Mouse (Mus musculus): Measurements from ENCODE around the gene Gm7030.
"Not testable (repeated sequence)": the region's sequence is repeated elsewhere in the genome, so short reads cannot be mapped to it uniquely, and the experiment has no call there.

Gene Gm7030

DNA sequence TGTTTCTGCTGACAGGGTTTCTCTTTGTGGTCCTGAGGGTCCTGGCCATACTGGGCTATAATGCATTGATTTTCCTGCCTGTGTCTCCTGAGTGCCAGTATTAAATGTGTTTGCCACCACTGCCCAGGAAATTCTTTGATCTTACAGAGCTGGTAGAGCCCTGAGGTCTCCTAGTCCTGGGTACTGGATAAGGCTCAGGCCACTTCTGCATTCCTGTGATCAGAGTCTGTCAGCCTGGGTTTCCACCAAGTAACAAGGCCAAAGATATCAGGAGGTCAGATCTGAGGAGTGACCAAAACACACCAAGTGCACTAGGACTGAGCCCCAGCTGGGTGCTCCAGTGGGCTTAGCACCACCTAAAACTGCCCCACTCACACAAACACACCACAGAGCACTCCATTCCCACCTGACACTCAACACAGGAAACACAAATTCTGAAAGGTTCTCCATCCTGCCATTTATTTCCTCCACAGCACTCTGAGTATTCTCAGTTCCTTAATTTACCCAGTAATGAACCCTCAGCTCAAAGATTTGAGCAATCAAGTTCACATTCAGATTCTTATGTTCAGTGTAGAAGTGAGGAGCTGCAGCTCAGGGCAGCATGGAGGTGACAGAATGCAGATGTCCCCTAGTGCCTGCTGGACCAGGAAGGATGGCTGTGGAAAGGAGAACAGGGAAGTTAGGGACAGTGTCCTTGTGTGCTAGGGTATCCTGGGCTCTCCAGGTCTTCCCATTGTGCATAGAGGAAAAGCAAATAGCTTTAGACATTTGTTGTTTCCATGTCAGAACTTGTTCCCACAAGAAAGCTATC is 6.4 kb upstream of the Gm7030 start:
- DNase-seq (ENCODE audit: low read depth, low spot score), result not testable (repeated sequence)

DNA sequence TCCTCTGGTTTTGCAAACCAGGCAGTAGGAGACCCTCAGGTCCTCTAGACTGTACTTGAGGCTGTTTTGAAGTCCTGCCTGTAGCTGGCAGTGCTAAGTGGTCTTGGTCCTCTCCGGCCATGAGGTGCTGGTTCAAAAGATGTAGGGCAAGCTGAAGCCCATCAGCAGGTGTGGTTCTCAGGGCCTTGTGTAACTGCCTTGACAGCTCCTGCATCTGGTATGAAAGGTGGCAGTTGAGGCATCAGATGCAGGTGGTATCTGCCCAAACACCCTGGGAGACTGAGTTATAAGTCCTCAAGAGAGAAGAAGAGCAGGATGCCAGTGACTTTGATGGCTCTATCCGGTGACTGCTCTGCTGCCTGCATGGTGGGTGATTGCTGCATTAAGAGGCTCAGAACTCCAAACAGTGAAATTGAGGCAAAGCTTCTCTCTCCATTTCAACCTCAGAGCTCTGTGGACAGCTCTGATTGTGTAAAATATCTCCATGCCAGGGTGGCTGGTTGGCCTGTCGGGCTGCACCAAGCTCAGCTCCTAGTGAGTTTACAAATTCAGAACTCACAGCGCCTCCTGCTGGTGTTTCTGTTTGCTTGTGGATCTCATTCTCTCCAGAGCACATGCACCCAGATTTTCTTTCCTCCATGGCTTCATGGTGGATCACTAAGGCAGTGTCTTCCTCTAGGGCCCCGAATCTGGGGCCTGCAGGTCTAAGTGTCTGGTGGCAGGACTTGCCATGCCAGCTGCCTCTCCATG is 2.5 kb upstream of the Gm7030 start:
- DNase-seq (ENCODE audit: low read depth, low spot score), result no peak

GRCm38 (mm10) chr17:36128525-36128924 is 700 bp downstream of the Gm7030 start:
- DNase-seq (ENCODE audit: low read depth, low spot score), result not testable (repeated sequence)

DNA sequence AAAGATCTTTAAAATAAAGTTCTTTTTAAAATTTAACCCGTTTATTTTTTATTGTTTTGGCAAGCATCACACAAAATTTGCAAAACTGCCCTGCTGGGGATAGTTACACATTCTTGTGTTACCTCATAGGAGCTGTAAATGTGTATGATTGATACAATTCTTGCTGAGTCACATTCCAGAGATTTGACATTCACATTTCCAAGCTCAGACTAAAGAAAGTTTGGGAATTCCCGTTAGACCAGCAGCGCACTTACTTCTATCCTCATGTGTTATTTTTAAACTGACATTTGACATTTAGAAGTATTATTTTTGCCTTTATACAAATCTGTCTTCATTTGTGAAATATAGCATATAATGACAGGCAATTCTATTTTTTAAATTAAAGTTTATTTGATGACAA is 5.1 kb downstream of the Gm7030 start:
- not testable (repeated sequence) for DNase-seq (ENCODE audit: low read depth, low spot score)

- peak; percentile 9 for DNase-seq (ENCODE audit: low read depth, low spot score)
Measured at GRCm38 (mm10) chr17:36121352-36122020, 7.7 kb downstream of the Gm7030 start, which contains the start of gene Gm19684. Gene Gm19684, plus strand, starts transcription at chr17:36121678.

GRCm38 (mm10) chr17:36120839-36121238 is 8.4 kb downstream of the Gm7030 start:
- peak; percentile 3 for DNase-seq (ENCODE audit: low read depth, low spot score)

- DNase-seq (ENCODE audit: low read depth, low spot score), result peak; percentile 54
Measured at GRCm38 (mm10) chr17:36116545-36116944, 12.7 kb downstream of the Gm7030 start.

- DNase-seq (ENCODE audit: low read depth, low spot score), result peak; percentile 56
Measured at GRCm38 (mm10) chr17:36113979-36114593, 15.1 kb downstream of the Gm7030 start.

DNA sequence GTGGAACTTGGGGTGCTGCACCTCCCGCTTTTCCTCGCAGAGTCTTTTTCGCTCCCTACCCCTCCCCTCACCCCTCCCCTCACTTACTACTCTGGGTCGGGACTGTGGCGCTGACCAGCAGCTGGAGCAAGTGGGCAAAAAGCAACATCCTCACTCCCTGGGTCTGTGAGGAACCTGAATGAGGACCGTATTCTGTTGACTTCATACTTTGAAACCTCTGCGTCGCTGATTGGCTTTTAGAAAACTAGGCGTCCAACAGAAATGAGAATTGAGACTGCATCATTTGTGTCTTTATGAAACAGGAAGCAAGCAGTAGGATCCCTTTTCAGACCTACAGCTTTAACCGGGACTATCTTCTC is 17.7 kb downstream of the Gm7030 start:
- DNase-seq (ENCODE audit: low read depth, low spot score), result peak; percentile 33

- peak; percentile 61 for DNase-seq (ENCODE audit: low read depth, low spot score)
Measured at GRCm38 (mm10) chr17:36110641-36111509, 18.4 kb downstream of the Gm7030 start.

DNA sequence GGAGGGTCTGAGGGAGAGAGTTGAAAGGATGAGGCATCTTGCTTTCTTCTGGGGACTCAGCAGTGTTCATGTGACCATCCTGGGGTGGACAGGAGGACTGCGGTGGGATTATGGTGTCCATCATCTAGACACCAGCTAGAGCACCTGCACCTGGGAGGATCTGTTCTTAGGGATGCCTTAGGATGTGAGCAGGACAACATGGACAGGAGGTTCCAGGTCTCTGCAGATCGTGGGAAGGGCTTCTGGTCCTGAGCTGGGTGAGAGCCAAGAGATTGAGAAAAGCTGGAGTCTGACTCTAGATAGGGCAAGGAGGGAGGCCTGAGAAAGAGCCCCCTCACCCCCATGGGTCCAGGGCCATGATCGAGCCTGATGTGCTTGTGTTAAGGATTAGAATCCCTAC is 19.1 kb downstream of the Gm7030 start:
- DNase-seq (ENCODE audit: low read depth, low spot score), result not testable (repeated sequence)

GRCm38 (mm10) chr17:36102091-36102490 is 27.1 kb downstream of the Gm7030 start:
- DNase-seq (ENCODE audit: low read depth, low spot score), result not testable (repeated sequence)

DNA sequence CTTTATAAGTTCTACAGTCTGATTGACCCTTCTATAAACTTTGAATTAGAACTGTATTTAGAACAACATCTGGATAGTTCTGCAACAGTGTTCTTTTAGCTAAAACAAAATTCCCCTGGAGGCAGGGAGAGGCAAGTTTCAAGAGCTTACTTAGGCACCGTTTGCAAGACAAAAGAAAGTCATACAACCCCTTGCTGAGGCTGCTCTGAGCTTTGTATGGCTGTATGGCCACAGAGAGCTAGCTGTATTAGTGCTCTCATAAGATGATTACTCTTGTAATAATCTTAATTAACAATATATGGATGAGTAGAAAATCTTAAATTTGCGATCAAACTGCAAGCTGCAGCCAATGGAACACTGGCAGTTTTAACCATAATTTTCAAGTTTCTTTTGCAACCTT is 29.6 kb downstream of the Gm7030 start:
- peak; percentile 83 for DNase-seq (ENCODE audit: low read depth, low spot score)

- peak; percentile 46 for DNase-seq (ENCODE audit: low read depth, low spot score)
Measured at GRCm38 (mm10) chr17:36093936-36094335, 35.3 kb downstream of the Gm7030 start.

- not testable (repeated sequence) for DNase-seq (ENCODE audit: low read depth, low spot score)
Measured at GRCm38 (mm10) chr17:36092520-36092919, 36.7 kb downstream of the Gm7030 start.

GRCm38 (mm10) chr17:36091933-36092332 is 37.3 kb downstream of the Gm7030 start:
- not testable (repeated sequence) for DNase-seq (ENCODE audit: low read depth, low spot score)

- not testable (repeated sequence) for DNase-seq (ENCODE audit: low read depth, low spot score)
Measured at GRCm38 (mm10) chr17:36085976-36086375, 43.2 kb downstream of the Gm7030 start.

DNA sequence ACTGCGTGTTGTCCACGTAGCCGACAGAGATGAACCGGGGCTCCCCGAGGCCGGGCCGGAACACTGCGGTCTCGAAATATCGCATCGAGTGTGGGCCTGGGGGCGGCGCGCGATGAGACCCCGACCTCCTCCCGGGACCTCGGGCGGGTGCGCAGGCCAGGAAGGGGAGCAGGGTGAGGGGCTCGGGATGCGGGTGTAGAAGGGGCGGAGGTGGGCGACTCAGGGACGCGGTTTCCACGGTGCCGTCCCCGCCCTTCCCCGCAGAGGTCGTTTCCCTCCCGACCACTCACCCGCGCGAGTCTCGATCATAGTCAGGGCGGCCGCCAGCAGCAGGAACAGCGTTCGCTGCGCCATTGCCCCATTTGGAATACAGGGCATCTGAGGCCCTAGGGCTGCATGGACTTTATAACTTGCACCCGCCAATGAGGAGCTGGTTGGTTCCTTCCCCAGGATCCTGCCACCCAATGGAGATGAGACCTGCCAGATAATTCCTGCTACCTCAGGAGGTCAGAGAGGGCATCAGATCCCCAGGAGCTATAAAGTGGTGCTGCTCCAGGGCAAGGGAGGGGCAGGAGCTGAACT is 45.3 kb downstream of the Gm7030 start:
- peak; percentile 50 for DNase-seq (ENCODE audit: low read depth, low spot score)

DNA sequence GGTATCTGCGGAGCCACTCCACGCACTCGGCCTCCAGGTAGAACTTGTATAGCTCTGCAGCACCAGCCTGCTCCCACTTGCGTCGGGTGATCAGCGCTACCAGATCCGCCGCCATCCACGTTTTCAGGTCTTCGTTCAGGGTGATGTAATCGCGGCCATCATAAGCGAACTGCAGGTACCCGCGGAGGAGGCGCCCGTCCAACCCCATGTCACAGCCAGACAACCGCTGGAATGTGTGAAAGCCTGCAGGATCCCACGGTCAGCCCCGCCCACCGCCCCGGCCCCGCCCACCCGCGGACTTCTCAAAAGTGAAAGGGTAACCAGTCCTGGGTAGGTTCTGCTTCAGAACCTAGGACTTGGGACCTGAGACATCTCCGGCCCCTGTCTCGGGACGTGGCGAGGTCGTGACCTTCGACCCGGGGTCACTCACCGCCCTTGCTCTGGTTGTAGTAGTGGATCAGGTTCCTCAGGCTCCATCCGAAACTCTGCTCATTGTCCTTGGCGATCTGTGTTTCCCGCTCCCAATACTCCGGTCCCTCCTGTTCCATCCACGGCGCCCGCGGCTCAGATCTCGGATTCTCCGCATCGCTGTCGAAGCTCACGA is 45.9 kb downstream of the Gm7030 start:
- DNase-seq (ENCODE audit: low read depth, low spot score), result peak; percentile 90
